Mouse (Mus musculus): ENCODE measurements around the gene Hmga2. TPM values are rescaled to one million over a fixed set of nuclear protein-coding genes. Genes with fewer than 3 reads are reported as not detected.
"Not testable (repeated sequence)": the region's sequence is repeated elsewhere in the genome, so short reads cannot be mapped to it uniquely, and the experiment has no call there.

Gene Hmga2
- polyA plus RNA-seq, 1 experiment: 7.0 TPM

DNA sequence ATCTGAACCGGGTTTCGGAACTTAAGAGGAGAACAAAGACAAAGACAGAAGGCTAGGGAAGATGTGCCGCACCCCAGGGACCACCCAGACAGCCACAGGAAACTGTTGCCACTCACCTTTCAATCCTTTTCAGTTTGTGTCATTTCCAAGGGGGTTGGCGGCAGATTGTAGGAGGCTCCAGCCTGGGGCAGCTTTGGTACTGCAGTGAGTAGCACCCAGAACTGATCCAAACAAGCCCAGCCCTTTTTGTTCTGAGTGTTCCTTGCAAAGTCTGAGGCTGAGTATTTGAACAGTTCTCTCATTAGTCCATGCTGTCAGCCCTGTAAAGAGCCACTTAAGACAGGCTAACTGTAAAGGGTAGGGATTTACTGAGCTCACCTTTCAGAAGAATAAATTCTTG is 136.9 kb downstream of the Hmga2 start:
- H3K9me3 ChIP-seq: peaks cover 21% of the 10 kb centered on the region
- H3K4me1 ChIP-seq: peaks cover 9% of the 10 kb centered on the region
- H3K27me3 ChIP-seq (replicated peaks): peaks cover 3% of the 10 kb centered on the region
- TF ChIP-seq GATA1 (IDR thresholded peaks at IDR 0.05; ENCODE audit: borderline replicate concordance, low read length) (no peak), FLI1 (IDR thresholded peaks at IDR 0.05; ENCODE audit: low read length) (no peak)
- H3K4me3 ChIP-seq (replicated peaks): no peak overlapping the region
- H3K36me3 ChIP-seq (replicated peaks; ENCODE audit: low read length): no peaks in the 10 kb centered on the region

DNA sequence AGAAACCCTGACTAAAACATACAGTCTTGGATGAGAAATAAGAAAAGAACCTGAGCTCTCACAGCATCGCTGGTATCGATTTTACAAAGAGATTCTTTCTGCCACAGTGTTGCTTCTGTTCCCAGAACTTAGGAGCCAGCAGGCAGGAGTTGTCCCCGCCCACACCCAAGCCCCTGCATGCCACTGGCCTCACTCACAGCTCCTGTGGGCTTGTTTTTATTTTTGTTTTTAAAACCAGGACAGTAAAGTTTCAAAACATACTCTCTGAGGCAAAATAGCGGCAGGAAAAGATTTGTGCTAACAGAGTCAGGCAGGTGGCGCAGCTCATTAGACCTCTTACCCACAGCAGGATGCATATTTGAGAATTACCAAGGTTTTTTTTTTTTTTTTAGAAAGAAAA is 137.4 kb downstream of the Hmga2 start:
- Histone ChIP-seq H3K4me1 (peaks cover 9% of the 10 kb centered on the region), H3K9me3 (peaks cover 19% of the 10 kb centered on the region), H3K36me3 (replicated peaks; ENCODE audit: low read length) (no peaks in the 10 kb centered on the region), H3K27me3 (replicated peaks) (peaks cover 1% of the 10 kb centered on the region), H3K4me3 (replicated peaks) (no peak overlapping the region)
- TF ChIP-seq GATA1 (IDR thresholded peaks at IDR 0.05; ENCODE audit: borderline replicate concordance, low read length) (no peak), FLI1 (IDR thresholded peaks at IDR 0.05; ENCODE audit: low read length) (no peak)

DNA sequence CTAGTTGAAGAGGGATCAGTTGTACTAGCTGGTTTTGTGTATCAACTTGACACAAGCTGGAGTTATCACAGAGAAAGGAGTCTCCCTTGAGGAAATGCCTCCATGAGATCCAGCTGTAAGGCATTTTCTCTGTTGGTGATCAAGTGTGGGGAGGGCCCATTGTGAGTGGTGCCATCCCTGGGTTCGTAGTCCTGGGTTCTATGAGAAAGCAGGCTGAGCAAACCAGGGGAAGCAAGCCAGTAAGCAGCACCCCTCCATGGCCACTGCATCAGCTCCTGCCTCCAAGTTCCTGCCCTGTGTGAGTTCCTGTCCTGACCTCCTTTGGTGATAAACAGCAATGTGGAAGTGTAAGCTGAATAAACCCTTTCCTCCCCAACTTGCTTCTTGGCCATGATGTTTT is 137.8 kb downstream of the Hmga2 start:
- H3K9me3 ChIP-seq: peaks cover 18% of the 10 kb centered on the region
- not testable (repeated sequence) for H3K36me3 ChIP-seq (replicated peaks; ENCODE audit: low read length); H3K4me3 ChIP-seq (replicated peaks); H3K27me3 ChIP-seq (replicated peaks); H3K4me1 ChIP-seq

DNA sequence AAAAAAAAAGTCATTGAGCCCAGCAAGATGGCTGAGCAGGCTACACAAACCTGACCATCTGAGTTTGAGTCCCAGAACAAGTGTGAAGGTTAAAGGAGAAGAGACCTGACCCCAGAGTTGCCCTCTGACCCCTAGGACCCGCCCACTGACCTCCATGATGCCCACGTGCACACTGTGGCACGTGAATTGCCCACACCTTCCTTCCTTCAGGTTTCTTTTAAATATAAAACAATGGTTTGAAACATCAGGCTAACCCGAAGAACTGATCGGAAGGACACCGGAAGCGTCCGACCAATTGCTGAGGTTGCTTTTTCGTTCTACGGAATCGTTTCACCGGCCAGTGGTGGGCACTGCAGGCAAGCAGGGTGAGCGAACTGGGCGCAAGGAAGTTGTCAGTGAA is 148.3 kb downstream of the Hmga2 start:
- no peaks in the 10 kb centered on the region for H3K27me3 ChIP-seq (replicated peaks)
- peaks cover 36% of the 10 kb centered on the region for H3K4me1 ChIP-seq
- no peak overlapping the region for H3K4me3 ChIP-seq (replicated peaks)
- TF ChIP-seq GATA1 (IDR thresholded peaks at IDR 0.05; ENCODE audit: borderline replicate concordance, low read length) (no peak), FLI1 (IDR thresholded peaks at IDR 0.05; ENCODE audit: low read length) (no peak)
- peaks cover 2% of the 10 kb centered on the region; the same call in 1 of the 2 replicates for H3K9me3 ChIP-seq
- H3K36me3 ChIP-seq (replicated peaks; ENCODE audit: low read length): no peaks in the 10 kb centered on the region

DNA sequence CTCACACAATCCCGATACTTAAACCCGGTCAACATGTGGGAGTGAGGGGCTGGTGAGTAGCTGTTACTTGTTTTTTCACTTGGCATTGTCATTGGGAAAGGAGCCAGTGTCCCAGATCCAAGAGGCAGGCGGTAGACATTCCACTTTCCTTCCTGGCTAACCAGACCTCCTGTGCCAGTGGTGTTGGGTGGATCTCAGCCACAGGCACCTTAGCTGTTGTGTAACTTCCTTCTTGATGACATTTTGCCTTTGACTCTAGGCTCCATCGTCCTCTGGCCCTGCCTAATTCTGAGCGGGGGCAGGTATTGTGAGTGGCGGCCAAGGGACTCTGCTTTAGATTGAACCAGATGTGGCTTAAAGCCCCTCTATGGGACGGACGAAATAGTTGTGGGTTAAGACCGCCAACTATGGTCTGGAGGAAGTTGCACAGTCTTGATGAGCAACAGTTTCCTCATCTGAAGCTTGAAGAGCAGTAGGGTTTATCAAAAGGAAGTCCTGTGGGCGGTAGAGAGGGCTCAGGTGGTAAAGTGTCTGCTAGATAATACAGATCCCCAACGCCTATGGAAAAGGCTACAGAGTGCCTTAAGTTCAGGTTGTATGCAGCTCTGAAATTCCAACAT is 152.6 kb downstream of the Hmga2 start:
- Histone ChIP-seq H3K4me3 (replicated peaks) (peak overlapping the region; percentile 79), H3K4me1 (peaks cover 46% of the 10 kb centered on the region), H3K27me3 (replicated peaks) (no peaks in the 10 kb centered on the region), H3K36me3 (replicated peaks; ENCODE audit: low read length) (peaks cover 5% of the 10 kb centered on the region), H3K9me3 (peaks cover 7% of the 10 kb centered on the region)
- TF ChIP-seq GATA1 (IDR thresholded peaks at IDR 0.05; ENCODE audit: borderline replicate concordance, low read length): no peak

DNA sequence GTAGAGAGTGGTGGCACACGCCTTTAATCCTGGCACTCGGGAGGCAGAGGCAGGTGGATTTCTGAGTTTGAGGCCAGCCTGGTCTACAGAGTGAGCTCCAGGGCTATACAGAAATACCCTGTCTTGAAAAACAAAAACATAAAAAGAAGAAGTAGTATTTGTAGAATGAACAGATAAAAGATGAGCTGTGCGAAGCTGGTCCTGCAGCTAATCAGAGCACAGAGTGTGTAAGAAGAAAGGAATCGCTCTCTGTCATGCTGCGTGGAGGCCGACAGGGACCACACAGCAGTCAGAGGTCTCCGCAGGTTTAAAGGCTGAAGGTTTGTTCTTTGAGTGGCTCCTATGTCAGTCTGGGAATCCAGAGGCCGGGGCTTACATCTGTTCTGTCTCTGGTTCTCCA is 153.5 kb downstream of the Hmga2 start:
- no peak for TF ChIP-seq GATA1 (IDR thresholded peaks at IDR 0.05; ENCODE audit: borderline replicate concordance, low read length)
- no peak for TF ChIP-seq FLI1 (IDR thresholded peaks at IDR 0.05; ENCODE audit: low read length)
- Histone ChIP-seq H3K4me1 (peaks cover 46% of the 10 kb centered on the region), H3K9me3 (peaks cover 7% of the 10 kb centered on the region), H3K27me3 (replicated peaks) (no peaks in the 10 kb centered on the region), H3K4me3 (replicated peaks) (no peak overlapping the region), H3K36me3 (replicated peaks; ENCODE audit: low read length) (peaks cover 5% of the 10 kb centered on the region)

DNA sequence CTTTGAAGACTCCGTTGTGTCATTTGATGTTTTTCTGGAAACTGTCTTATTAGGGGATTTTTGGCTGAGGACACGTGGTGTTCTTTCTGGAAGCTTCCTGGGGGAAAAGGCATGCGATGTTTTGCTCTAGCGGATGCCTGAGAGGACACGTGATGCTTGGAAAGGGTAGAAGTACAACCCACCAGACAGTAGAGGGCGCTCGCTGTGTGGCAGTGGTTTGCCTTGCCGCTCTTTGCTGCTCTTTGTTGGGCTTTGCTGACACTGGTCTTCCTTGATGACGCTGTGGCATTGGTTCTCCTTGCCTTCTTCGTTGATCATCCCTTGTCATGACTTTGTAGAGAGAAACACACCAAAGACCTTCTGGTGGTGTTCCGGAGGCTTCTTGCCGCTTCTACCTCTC is 156.7 kb downstream of the Hmga2 start:
- Histone ChIP-seq H3K36me3 (replicated peaks; ENCODE audit: low read length) (peaks cover 5% of the 10 kb centered on the region), H3K4me3 (replicated peaks) (no peak overlapping the region), H3K4me1 (peaks cover 36% of the 10 kb centered on the region), H3K27me3 (replicated peaks) (no peaks in the 10 kb centered on the region), H3K9me3 (peaks cover 7% of the 10 kb centered on the region)
- no peak for TF ChIP-seq FLI1 (IDR thresholded peaks at IDR 0.05; ENCODE audit: low read length)
- TF ChIP-seq GATA1 (IDR thresholded peaks at IDR 0.05; ENCODE audit: borderline replicate concordance, low read length): no peak

Other genes starting within 250 kb of the Hmga2 start
- 21.5 and 123 TPM in 2 replicates for gene Llph, start 249.4 kb downstream of the Hmga2 start, polyA plus RNA-seq (2012; ENCODE audit: insufficient read depth, low replicate concordance)